Mouse (Mus musculus): ENCODE measurements around the gene Arhgap1.

The Arhgap1 gene

DNA sequence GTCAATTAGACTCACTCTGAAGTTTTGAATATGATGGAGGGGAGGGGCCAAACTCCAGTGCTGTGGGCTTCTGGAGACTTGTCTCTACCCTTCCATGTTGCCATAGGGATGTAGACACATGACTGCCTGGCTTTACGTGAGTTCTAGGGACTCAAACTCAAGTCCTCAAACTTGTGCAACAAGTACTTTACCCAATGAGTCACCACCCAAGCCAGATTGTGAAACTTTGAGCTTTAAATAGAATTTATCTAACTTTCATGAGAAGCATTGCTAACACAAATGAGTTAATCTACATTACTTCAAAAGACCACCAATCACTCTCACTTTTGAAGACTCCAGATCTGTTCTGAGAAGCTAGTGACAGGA lies 46.5 kb downstream of the Arhgap1 start:
- no peak for DNase-seq (ENCODE audit: low read depth, low spot score)

DNA sequence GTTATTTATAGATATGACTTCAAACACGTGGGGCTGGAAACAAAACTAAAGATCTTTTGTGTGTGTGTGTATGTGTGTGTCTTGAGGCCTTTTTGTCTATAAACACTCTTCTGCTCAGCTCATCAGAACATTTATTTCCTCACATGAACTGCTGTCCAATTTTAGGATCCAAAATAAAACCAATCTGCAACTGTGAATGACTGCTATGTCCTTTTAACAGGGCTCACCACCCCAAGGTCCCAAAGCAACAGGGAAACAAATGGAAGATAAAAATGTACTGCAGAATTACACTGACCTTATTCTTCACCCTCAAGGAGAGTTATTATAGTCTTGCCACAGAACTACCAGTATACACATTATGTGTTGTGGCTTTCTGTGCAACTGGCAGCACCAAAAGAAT lies 49.6 kb downstream of the Arhgap1 start:
- no peak for DNase-seq (ENCODE audit: low read depth, low spot score)

DNA sequence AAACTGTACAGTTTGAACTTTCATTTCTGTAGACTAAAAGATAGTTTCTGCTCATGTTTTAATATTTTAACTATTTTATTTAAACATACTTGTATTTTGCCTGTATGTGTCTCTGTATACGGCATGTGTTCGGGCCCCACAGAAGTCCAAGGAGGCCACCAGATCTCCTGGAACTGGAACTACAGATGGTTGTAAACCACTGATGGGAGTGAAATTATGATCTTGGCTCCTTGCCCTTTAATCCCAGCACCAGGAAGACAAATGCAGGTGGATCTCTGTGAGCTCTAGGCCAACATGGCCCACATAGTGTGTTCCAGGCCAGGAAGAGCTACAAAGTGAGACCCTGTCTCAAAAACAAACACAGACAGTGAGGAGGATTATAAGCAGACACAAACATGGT lies 51.7 kb downstream of the Arhgap1 start:
- DNase-seq (ENCODE audit: low read depth, low spot score): no peak

DNA sequence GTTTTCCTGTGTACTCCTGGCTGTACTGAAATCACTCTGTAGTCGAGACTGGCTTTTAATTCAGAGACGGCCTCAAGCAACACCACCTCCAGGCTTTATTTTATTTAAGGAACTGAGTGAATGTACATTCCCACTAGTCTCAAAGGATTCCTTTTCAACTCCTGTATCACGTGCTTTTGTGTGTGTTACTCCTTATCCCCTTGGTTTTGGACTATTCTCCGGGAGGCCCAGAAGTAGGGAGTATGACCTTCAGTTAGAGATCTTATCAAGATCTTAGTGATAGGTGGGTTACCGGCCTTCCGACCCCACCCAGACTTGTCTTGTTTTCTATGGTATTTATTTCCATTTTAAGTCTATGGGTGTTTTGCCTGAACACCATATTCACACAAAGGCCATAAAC lies 56.1 kb downstream of the Arhgap1 start:
- no peak for DNase-seq (ENCODE audit: low read depth, low spot score)

DNA sequence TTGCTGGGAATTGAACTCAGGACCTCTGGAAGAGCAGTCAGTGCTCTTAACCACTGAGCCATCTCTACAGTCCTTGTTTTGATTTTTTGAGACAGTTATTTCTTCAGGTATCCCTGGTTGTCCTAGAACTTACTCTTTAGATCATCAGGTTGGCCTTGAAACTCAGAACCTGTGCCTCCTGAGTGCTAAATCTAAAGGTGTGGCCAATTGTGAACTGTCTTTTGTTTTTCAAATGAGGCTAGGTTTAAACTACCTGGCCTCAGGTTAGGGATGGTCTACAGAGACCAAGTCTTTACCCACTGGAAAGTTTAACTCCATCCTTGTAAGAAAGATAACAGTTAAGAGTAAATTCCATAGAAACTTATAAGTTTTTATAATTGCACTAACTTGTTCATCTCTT lies 56.8 kb downstream of the Arhgap1 start:
- no peak for DNase-seq (ENCODE audit: low read depth, low spot score)

DNA sequence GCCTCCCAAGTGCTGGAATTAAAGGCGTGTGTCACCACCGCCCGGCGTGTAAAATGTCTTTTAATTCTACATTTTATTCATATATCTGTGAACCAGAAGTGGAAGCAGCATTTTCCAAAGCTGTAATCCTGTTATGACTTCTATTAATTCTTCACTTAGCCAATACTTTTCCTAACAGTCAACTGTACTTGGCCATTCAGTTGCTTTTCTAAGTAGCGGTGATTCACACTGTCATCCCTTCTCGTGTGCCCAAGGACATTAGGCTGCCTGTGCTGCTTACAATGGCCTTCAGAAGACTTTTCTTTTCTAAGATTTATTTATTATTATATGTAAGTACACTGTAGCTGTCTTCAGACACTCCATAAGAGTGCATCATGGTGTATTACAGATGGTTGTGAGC lies 58.7 kb downstream of the Arhgap1 start:
- no peak for DNase-seq (ENCODE audit: low read depth, low spot score)

DNA sequence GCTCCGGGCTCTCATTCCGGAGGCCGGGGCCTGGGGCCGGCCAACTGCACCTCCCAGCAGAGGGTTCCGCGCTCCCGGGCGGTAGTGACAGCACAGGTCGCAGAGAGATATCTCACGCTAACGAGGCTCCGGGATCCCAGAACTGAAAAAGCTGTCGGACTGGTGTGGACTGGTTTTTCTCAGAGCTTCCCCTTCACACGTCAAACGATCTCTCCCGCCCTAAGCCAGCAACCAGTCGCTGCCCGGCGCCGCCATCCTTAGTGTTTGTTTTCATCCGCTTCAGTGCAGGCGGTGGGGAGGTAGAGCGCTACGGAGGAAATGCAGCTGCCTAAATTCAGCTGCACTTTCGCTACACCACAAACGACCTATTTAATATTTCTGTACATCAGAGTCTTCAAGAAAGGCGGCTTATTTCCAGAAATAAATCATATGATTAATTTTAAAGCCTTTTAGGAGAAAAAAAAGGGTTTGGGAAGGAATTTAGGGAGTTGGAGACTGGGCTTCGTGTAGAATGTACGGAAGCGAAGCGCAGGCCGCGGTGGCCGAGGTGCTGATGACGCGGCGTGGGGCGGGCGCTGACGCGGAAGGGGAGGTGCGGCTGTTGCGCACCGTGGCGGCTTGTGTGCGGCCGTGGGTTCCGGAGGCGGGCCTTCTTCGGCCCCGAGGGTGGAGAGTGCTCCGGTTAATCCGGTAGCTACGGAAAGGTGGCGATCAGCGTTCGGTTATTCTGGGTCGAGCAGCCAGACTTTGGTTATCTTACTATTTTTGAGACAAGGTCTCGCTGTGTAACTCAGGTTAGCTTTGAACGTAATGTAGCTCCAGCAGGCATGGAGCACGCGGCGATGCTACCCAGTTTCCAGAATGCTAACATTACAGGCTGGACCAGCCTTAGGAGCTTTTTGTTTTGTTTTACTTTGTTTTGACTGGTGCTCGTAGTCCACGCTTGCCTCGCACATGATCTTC lies 60.9 kb downstream of the Arhgap1 start, which contains the start of the genes Atg13 and Harbi1:
Gene Atg13, minus strand, starts transcription at position 305 of the 963 bp plus-strand sequence.
Gene Harbi1, plus strand, starts transcription at position 581 of the 963 bp plus-strand sequence.
- DNase-seq (ENCODE audit: low read depth, low spot score): peak; percentile 89

DNA sequence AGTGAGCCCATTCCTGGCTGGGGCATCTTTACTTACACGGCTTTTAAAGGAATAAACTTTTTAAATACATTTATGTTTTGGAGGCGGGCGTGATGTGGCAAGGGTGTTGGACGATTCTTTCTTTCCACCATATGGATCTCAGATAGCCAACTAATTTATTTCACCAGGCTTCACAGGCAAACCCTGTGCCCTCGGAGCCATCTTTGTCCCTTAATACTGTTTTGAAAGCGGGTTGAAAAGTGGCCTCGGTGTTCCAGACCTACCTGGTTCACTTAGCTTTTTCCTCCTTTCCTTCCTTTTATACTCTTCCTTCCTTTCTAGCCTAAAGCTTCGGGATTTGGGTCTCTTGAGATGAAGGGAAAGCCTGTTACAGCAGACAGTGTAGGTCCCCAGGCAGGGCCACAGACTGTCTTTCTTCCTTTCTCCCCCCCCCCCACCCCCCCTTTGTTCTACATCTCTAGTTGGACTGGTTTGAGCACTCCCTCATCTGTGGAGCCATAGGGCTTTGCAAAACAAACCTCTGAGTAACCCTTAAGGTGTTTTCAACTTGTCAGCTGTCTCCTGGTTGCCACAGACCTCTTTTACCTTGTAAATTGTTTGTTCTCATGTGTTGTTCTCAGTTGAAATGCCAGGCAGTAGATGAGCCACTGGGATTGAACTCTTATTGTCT lies 61.7 kb downstream of the Arhgap1 start:
- DNase-seq (ENCODE audit: low read depth, low spot score): no peak

DNA sequence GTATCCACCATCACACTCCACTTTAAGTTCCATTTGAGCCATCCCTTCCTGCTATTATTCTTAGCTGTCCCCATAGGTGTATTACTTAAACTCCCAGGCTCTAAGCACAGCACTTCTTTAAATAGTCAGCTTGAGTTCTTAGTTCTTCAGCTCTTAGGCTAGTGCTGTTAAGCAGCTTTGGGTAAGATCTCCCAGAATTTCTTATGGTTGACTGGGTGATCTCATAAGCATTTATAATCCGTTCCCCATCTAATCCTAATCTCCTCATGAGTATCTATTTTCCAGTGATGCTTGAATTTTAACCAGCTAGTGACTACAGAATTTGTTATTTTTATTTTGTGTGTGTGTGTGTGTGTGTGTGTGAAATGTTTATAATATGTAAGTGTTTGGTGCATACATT lies 65.3 kb downstream of the Arhgap1 start:
- peak; percentile 67 for DNase-seq (ENCODE audit: low read depth, low spot score)

DNA sequence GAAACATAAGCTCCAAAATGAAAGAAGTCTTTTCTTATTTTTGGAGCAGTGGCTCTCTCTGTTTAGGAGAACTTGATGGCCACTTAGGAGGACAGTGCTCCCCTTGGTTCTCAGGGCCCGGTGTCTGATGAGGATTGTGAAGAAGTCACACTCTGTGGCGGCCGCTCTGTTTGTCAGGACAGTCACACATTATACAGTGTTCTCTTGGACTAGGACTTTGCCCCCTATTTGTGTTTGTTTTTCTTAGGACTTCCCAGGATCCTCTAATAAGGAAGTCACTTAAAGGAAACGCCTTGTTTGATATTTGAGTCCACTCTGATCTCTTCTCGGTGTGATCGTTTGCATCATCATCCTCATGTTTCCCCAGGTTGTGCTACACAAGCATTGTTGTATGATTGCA lies 68.6 kb downstream of the Arhgap1 start:
- no peak for DNase-seq (ENCODE audit: low read depth, low spot score)
